Mouse (Mus musculus) kidney, adult 2 months (tissue): ENCODE results near the gene Ap3b1. TPM values are rescaled to one million over a fixed set of nuclear protein-coding genes. Genes with fewer than 3 reads are reported as not detected.
A peak's percentile ranks its signal among the peaks of the same experiment; 100 is the strongest.

ENCODE experiments used
- DNase-seq: peaks from one replicate; pipeline ENCODE4 v3.0.0; 2021
- H3K27ac ChIP-seq: fragments of 200-500 bp; 2 replicates; pipeline ENCODE4 v1.5.1; 2012; ENCODE audit warnings: low read depth, low read length, control low read depth, inconsistent platforms; ENCODE audit not compliant: insufficient read depth
- H3K27me3 ChIP-seq: fragments of 200-500 bp; replicated peaks from 2 replicates; pipeline ENCODE4 v1.6.1; 2012; ENCODE audit warnings: mild to moderate bottlenecking, moderate library complexity, low read length, inconsistent platforms; ENCODE audit not compliant: control insufficient read depth, insufficient read depth
- H3K36me3 ChIP-seq: fragments of 200-500 bp; 2 replicates; pipeline ENCODE4 v1.6.1; 2012; ENCODE audit warnings: mild to moderate bottlenecking, moderate library complexity, low read length, inconsistent platforms; ENCODE audit not compliant: control insufficient read depth, insufficient read depth
- H3K4me1 ChIP-seq: fragments of 200-500 bp; 2 replicates; pipeline ENCODE4 v1.6.1; 2011; ENCODE audit warnings: low read length; ENCODE audit not compliant: control insufficient read depth, insufficient read depth
- H3K4me3 ChIP-seq: fragments of 200-500 bp; 2 replicates; pipeline ENCODE4 v1.5.1; 2011; ENCODE audit warnings: mild to moderate bottlenecking, low read depth, low read length, control low read depth; ENCODE audit not compliant: insufficient read depth
- CTCF ChIP-seq: fragments of 200-500 bp; conservative IDR thresholded peaks from 2 replicates; pipeline ENCODE4 v1.5.1; 2011; ENCODE audit warnings: low read depth, mild to moderate bottlenecking, control low read depth, low read length, moderate library complexity, mixed read lengths; ENCODE audit not compliant: insufficient read depth, insufficient read length
- POLR2A ChIP-seq: fragments of 200-500 bp; IDR thresholded peaks from one replicate; pipeline ENCODE4 v1.6.1; 2011; ENCODE audit warnings: low read depth, low read length, control low read depth
- WGBS: fragments of 180-500 bp; shearing (Covaris S2); methylation state at CpG from one replicate; pipeline ENCODE4 v1.1.7; 2018; 5-methylcytosine and 5-hydroxymethylcytosine counted together
- polyA plus RNA-seq: library from polyadenylated mRNA; depleted of rRNA; stranded (reverse); fragments of >200 nt; gene quantifications from 2 replicates; pipeline ENCODE4 v1.2.3, GENCODE M21; 2012

Ap3b1 gene
- polyA plus RNA-seq, 1 experiment, result 49.4 TPM

DNA sequence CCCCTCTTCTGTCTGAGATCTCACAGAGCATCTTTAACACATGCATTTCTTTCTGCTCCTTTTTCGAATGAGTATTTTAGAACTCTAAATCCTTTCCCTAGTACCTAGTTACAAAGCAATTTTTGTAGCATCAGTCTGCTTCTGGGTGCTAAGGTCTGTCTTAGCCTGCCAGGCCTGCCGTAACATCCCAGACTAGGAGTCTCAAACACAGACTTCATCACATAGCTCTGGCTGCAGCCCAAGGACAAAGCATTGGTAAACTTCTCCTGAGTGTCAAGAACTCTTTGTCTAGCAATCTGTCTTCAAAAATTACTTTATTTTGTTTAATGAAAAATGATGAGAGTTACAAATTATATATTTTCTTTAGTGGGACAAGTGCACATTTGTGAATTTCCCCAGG, 30.8 kb downstream of the Ap3b1 start:
- Histone ChIP-seq H3K27ac (no peak overlapping the region), H3K36me3 (no peaks in the 10 kb centered on the region), H3K27me3 (no peaks in the 10 kb centered on the region), H3K4me1 (no peaks in the 10 kb centered on the region), H3K4me3 (no peak overlapping the region)
- 72% methylated on average over 2 of the region's 2 CpGs for WGBS
- TF ChIP-seq CTCF (no peak), POLR2A (no peak)
- no peak for DNase-seq

DNA sequence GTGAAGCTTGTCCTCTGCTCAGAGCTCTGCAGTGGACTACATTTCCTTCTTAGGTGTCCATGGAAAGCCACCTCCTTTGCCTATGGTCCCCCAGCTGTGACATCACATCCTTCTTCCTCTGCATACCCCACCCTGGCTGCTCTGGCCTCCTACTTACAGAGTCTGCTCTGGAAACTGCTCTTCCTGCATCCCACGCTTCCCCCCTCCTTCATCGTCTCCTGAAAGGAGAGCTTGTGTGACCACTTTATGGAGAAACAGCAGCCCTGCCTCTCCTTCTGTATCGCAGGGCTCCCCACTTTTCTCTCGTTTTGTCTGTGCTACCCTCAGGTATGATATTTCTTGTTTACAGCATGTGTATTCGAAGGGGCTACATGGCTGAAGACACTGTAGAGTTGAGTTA, 33.5 kb downstream of the Ap3b1 start:
- H3K36me3 ChIP-seq, result no peaks in the 10 kb centered on the region
- no peak for TF ChIP-seq CTCF
- no peak for TF ChIP-seq POLR2A
- H3K27ac ChIP-seq, result no peak overlapping the region
- DNase-seq, result no peak
- H3K4me3 ChIP-seq, result no peak overlapping the region
- H3K27me3 ChIP-seq, result no peaks in the 10 kb centered on the region
- H3K4me1 ChIP-seq, result no peaks in the 10 kb centered on the region
- WGBS, result 79% methylated on average over 5 of the region's 5 CpGs

- TF ChIP-seq CTCF, result no peak
- no peak for TF ChIP-seq POLR2A
- Histone ChIP-seq H3K27ac (no peak overlapping the region), H3K4me1 (no peaks in the 10 kb centered on the region), H3K4me3 (no peak overlapping the region), H3K36me3 (no peaks in the 10 kb centered on the region), H3K27me3 (no peaks in the 10 kb centered on the region)
- DNase-seq, result no peak
- WGBS, result 56% methylated on average over 9 of the region's 9 CpGs
Measured at GRCm38 (mm10) chr13:94394486-94394885, 35.7 kb downstream of the Ap3b1 start.

DNA sequence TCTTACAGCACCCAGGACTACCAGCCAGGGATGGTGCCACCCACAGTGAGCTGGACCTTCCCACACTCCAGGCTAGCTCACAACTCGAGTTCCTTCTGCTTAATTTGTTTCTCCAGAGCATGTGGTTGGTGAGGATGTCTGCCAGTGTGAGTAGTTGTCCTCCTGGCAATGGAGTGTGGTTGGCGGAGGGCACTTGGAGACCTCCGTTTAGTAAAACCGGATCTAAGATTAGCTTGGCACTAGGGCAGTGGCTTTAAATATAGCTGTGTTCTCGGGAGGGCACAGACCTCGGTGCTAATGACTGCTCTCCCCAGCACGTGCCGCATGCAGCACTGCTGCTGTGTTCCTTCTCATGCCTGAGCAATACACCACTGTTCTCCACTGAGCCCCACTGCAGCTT, 37.0 kb downstream of the Ap3b1 start:
- H3K27me3 ChIP-seq, result no peaks in the 10 kb centered on the region
- DNase-seq, result no peak
- no peaks in the 10 kb centered on the region for H3K36me3 ChIP-seq
- H3K4me3 ChIP-seq, result no peak overlapping the region
- H3K4me1 ChIP-seq, result no peaks in the 10 kb centered on the region
- no peak overlapping the region for H3K27ac ChIP-seq
- no peak for TF ChIP-seq POLR2A
- no peak for TF ChIP-seq CTCF
- 84% methylated on average over 8 of the region's 8 CpGs for WGBS

GRCm38 (mm10) chr13:94396392-94396920, 37.7 kb downstream of the Ap3b1 start:
- no peaks in the 10 kb centered on the region for H3K27me3 ChIP-seq
- H3K4me3 ChIP-seq, result no peak overlapping the region
- no peak for DNase-seq
- TF ChIP-seq POLR2A, result no peak
- no peak for TF ChIP-seq CTCF
- 90% methylated on average over 10 of the region's 10 CpGs for whole genome bisulfite sequencing
- no peaks in the 10 kb centered on the region for H3K4me1 ChIP-seq
- no peaks in the 10 kb centered on the region for H3K36me3 ChIP-seq
- no peak overlapping the region for H3K27ac ChIP-seq

- H3K27ac ChIP-seq, result no peak overlapping the region
- DNase-seq, result peak; percentile 43
- TF ChIP-seq POLR2A (no peak), CTCF (no peak)
- no peaks in the 10 kb centered on the region for H3K4me1 ChIP-seq
- no peak overlapping the region for H3K4me3 ChIP-seq
- no peaks in the 10 kb centered on the region for H3K27me3 ChIP-seq
- H3K36me3 ChIP-seq, result 0 out of 2 replicates have a peak, but pooled peaks cover 1% of the 10 kb centered on the region
- WGBS, result 82% methylated on average over 12 of the region's 12 CpGs
Measured at GRCm38 (mm10) chr13:94398568-94399374, 40.0 kb downstream of the Ap3b1 start.

- 0 out of 2 replicates have a peak, but pooled peaks cover 1% of the 10 kb centered on the region for H3K36me3 ChIP-seq
- TF ChIP-seq CTCF (no peak), POLR2A (no peak)
Measured at GRCm38 (mm10) chr13:94400465-94400864, 41.7 kb downstream of the Ap3b1 start.

More at GRCm38 (mm10) chr13:94400465-94400864, 41.7 kb downstream of the Ap3b1 start:
- 88% methylated on average over 8 of the region's 8 CpGs for WGBS
- no peaks in the 10 kb centered on the region for H3K27me3 ChIP-seq
- no peak overlapping the region for H3K27ac ChIP-seq
- H3K4me1 ChIP-seq, result no peaks in the 10 kb centered on the region
- H3K4me3 ChIP-seq, result no peak overlapping the region
- no peak for DNase-seq
